Mouse (Mus musculus) regulatory T cell (primary cell): Measurements from ENCODE around the gene Zfp322a.
"Not testable (repeated sequence)": the region's sequence is repeated elsewhere in the genome, so short reads cannot be mapped to it uniquely, and the experiment has no call there.

ENCODE experiments used
- in situ Hi-C: fragments of 300-600 bp; cut with MboI, MseI; formaldehyde crosslinking; loops from one replicate; pipeline ENCODE4 v1.15.1; 2025; ENCODE audit warnings: high pct_unique_total_duplicates

The Zfp322a gene

GRCm38 (mm10) chr13:23368583-23369420, at the start of gene Zfp322a:
Gene Zfp322a, minus strand, starts transcription at chr13:23369208.
- in situ Hi-C loops, result no loop called here

- in situ Hi-C loops, result no loop called here
These were observed 43.9 kb upstream of the Zfp322a start for GRCm38 (mm10) chr13:23412630-23413521.

- in situ Hi-C loops, result no loop called here
These were observed 43.2 kb upstream of the Zfp322a start for GRCm38 (mm10) chr13:23412211-23412629.

GRCm38 (mm10) chr13:23411311-23412210, 42.6 kb upstream of the Zfp322a start:
- in situ Hi-C loops, result no loop called here

GRCm38 (mm10) chr13:23410632-23411031, 41.6 kb upstream of the Zfp322a start:
- in situ Hi-C loops, result no loop called here

GRCm38 (mm10) chr13:23402626-23403025, 33.6 kb upstream of the Zfp322a start:
- in situ Hi-C loops, result loop anchor here (5.0 kb wide), 1 partner anchor 110 kb away; no protein-coding TSS in a partner anchor

- in situ Hi-C loops, result loop anchor here (5.0 kb wide), 1 partner anchor 110 kb away; no protein-coding TSS in a partner anchor
These were observed 32.9 kb upstream of the Zfp322a start for GRCm38 (mm10) chr13:23401683-23402527.

- in situ Hi-C loops, result loop anchor here (5.0 kb wide), 1 partner anchor 109 kb away; no protein-coding TSS in a partner anchor
These were observed 32.0 kb upstream of the Zfp322a start for GRCm38 (mm10) chr13:23400771-23401682.

- in situ Hi-C loops, result not testable (repeated sequence)
These were observed 27.9 kb upstream of the Zfp322a start for GRCm38 (mm10) chr13:23396913-23397312.

GRCm38 (mm10) chr13:23396246-23396703, 27.3 kb upstream of the Zfp322a start:
- in situ Hi-C loops, result no loop called here

GRCm38 (mm10) chr13:23395301-23396245, 26.6 kb upstream of the Zfp322a start:
- in situ Hi-C loops, result no loop called here

GRCm38 (mm10) chr13:23387548-23387947, 18.5 kb upstream of the Zfp322a start:
- in situ Hi-C loops, result no loop called here

- in situ Hi-C loops, result no loop called here
These were observed 14.1 kb upstream of the Zfp322a start for GRCm38 (mm10) chr13:23383127-23383526.

- in situ Hi-C loops, result no loop called here
These were observed 3.4 kb upstream of the Zfp322a start for GRCm38 (mm10) chr13:23372433-23372832.

GRCm38 (mm10) chr13:23370075-23370474, 1.1 kb upstream of the Zfp322a start:
- in situ Hi-C loops, result no loop called here

GRCm38 (mm10) chr13:23369421-23369765, 385 bp upstream of the Zfp322a start:
- in situ Hi-C loops, result no loop called here

- in situ Hi-C loops, result no loop called here
These were observed 7.5 kb downstream of the Zfp322a start for GRCm38 (mm10) chr13:23361536-23361935.

GRCm38 (mm10) chr13:23354541-23354940, 14.5 kb downstream of the Zfp322a start:
- in situ Hi-C loops, result not testable (repeated sequence)
